Mouse (Mus musculus): Measurements from ENCODE around the gene Rhoj. TPM values are rescaled to one million over a fixed set of nuclear protein-coding genes. Genes with fewer than 3 reads are reported as not detected.

Rhoj gene
- total RNA-seq (2023) = not detected

DNA sequence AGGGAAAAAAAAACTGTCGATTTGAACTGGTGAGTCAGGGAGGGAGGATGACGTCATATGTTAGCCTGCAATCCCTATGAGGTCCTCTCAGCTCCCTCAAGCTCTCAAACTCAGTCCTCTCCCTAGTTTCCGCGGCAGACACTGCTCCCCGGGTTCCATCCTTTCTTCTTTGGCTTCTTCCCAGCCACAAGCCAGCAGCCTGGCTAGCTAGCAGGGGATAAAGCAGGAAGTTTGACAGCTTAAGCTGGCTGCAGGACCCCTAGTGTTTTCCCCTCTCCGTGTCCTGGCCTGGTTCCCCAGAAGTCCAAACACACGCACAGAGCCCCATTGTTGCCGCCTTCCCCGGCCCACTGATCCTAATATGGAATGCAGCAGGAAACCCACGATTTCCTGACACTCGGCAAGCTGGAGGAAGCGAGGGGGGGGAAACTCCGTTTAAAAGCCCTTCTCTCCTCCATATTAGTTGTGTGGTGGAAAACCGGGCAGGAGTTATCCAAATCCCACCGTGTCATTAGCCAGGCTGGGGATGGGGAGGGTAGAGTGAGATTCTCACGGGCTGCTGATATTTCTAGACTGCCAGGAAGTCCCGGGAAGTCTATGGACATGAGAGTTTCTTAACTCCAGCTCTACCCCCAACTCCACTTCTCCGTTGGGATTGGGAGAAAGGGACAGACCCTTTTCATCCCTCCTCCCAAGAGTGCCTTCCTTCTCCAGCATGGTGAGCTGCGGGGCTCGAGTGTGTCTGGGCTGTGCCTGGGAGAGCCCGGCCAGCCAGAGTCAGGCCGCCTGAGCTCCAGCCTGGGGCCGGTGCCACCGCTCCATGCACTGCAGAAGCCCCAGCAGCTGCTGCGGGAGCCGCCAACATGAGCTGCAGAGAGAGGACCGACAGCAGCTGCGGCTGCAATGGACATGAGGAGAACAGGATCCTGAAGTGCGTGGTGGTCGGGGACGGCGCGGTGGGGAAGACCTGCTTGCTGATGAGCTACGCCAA is at the start of gene Rhoj:
Gene Rhoj (plus strand): TSS at position 362 of the 991 bp plus-strand sequence.

DNA sequence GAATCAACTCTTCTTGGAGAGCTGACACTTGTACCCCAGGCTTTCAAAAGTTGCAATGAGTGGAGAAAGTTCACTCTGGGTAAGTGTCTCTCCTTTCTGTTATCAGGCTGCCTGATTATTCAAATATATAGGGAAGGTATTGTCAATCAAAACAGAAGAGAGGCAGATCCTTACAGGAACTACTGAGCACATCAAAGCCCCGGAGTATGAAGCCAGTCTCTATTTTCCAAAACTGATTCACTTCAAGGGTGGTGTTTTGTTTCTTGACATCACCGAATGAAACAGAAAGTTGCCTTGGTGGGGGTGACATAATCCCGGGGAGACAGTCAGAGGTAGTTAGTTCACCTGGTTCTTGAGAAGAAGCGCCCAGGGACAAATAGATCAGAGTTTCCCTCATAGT is 108.6 kb downstream of the Rhoj start, which contains the start of gene Gphb5:
Gene Gphb5 (minus strand): TSS at position 101 of the 400 bp plus-strand sequence.

Other genes starting within 250 kb of the Rhoj start
- under 1 TPM; 0.55 to 0.74 TPM for gene Kcnh5, start 131.0 kb upstream of the Rhoj start, total RNA-seq (2023)
- not detected for gene Gphb5, start 108.5 kb downstream of the Rhoj start, total RNA-seq (2023)

Data from B cell, adult 67 days (primary cell).